Mouse (Mus musculus) CD8-positive naive resting alpha-beta T cell, adult 2 months (primary cell): ENCODE data around the gene Gm10300.
A peak's percentile ranks its signal among the peaks of the same experiment; 100 is the strongest.

Experiments
- DNase-seq, 2 experiments: peaks; one replicate each; pipeline ENCODE4 v3.0.0; 2022; ENCODE audit warnings: low read depth in 2 of 2, low spot score in 2 of 2

Gm10300 gene

DNA sequence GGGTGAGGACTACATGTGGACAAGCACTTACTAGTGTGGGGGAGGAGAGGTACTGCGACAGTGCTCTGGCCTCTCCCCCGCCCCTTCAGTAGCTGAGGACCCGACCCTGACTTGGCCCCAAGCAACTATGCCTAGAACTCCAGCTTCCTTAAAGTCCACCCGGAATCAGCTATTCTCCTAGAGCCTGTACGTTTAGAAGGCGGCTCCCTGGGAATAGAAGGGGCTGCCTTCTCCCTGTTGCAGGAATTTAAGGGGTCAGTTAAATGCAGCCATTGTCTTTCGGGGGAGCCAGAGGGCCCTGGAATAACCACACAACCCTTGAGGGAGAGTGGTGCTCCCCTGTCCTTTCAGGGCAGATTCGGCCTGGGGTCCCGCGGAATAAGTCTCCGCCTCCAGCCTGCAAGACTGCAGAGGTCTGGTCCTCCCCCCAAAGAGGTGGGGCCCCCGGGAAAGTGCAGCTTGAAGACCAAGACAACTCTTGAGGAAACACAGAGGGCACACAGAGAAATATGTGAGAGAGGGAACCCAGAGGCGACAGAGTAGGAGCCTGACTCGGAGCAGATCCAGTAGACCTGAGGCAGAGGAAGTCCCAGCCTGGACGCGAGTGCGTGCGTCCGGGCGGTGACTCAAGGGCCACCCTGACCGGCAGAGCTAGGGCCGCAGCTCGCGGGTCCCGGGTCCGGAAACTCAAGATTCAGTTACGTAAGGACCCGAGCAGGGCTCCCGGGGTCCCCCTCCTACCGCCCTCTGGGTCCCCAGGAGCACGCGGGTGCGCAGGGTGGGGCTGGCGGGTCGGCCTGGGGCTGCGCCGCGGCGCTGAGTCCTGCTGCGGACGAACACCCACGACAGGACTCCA lies at the start of gene Gm10300:
Gm10300 (plus strand) TSS at position 621 of the 856 bp plus-strand sequence.
- peak; percentile 21 to 40 for DNase-seq

DNA sequence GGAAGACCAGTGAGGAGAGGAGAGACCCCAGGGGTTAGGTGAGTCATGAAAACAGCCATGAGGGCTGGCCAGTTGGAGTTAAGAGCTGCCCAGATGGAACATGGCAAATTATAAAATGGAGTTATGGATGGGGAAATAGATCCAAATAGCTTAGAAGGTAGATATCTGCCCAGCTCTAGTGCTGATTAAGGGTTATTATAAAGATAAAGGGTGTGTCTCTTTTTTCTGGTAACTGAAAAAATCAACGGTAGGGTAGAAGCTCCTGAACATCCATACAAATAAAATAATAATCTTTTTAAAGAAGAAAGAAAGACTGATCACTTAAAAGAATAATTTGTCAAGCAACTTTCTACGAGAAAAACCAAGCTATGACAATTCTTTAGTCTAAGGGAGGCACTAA lies 49.2 kb upstream of the Gm10300 start:
- DNase-seq: no peak

DNA sequence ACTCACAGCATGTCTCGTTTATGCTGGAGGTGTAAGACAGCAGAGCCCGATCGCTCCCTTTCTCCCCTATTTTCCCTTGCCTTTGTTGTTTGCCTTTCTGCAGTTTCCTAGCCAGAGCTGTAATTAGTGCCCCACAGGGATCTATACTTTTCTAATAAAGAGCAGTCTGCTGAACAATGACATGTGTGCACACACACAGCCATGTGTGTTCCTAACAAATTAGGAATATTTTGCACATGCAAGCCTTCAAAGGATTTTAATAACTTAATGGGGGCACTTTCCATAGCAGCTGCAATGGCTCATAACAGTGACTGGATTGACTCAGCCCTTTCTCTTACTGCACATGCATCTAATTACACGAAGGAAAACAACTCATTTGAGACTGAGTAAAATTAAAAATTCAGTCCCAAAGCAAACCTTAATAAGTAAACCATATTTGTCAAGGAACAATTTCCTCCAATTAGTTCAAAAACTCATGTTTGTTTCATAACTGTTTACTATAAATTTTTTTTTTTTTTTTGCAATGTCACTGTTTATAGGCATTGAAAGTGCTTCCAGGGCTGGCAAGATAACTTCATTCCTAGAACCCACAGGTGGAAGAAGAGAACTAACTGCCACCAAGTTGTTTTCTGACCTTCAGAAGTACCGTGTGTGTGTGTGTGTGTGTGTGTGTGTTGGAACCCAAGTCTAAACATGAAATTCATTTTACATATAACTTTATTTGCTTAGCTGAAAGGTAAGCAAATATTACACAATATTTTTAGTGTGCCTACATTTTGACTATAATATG lies 48.6 kb upstream of the Gm10300 start:
- DNase-seq: no peak

DNA sequence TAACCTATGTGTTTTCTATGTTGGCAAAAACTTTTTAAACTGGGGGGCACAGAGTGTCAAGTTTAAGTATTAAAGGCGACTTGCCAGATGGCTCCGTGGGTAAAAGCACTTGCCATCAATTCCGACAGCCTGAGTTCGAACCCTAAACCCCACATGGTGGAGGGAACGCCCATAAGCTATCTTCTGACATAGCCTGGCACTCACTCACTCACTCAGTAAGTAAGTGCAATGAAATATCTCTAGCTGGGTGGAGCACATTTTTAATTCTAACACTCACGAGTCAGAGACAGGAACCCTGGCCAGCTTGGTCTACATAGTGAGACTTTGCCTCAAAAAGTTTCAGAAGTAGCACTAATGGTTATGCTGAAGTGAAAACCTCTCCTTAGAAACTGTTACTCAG lies 47.3 kb upstream of the Gm10300 start:
- no peak for DNase-seq

DNA sequence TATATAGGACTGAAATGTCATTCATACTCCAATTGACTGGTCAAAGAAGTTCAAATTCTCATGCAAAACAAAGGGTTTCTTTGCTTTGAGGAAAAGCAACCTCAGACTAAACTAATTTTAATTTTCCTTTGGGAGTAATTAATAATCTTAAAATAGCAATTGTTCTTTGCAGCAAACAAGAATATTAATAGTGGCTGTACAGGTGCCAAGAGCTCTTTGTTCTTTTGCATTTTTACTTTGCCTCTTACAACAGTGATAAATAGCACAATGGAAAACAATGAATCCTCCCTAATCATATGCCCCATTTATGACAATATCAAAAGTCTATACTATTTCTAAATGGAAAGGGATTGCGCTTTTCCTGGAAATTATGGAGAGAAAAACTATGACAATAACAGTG lies 46.7 kb upstream of the Gm10300 start:
- no peak for DNase-seq

DNA sequence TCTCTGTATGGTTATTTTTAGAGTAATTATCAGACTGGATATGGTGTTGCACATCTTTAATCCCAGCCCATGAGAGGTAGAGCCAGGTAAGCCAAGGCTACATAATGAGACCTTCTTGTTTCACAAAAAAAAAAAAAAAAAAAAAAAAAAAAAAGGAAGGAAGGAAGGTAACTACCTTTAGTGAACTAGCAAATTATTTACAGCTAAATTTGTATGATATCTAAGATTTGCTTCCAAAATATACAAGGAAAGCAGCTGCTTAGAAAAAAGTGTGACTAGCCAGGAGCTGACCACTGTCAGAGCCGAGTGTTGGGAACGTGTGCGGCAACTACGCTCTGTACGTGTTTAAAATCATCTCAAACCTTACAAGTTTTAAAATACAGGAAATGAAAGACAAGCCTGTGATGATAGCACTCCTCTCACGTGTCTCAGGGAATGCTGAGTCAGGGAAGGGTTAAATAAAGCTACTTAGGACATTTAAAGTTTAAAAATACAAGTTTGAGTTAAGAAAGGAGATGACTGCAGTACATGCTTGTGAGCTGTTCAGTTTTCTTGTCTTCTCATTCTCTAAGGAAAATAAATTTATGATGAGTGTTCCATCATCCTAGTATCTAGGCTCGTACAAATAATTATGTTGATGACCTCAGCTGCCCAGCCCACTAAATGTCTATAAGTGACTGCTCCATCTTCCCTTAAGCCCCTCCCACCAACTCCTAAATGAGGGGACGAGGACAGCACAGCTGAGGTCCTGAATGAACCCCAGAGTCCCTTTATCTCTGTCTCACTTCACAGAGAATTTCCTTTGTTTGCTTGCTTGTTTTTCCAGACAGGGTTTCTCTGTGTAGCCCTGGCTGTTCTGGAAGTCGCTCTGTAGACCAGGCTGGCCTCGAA lies 44.4 kb upstream of the Gm10300 start:
- no peak for DNase-seq

DNA sequence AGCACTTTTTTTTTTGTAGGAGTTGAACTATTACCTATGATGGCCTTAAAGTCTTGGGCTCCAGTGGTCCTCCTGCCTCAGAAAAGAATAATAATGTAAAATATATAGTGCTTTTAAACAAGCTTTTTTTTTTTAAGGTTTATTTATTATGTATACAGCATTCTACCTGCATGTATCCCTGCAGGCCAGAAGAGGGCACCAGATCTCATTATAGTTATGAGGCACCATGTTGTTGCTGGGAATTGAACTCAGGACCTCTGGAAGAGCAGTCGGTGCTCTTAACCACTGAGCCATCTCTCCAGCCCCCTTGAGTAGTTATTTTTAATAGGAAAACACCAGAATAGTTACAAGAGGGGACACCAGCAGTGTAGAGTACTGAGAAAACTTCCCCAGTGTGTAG lies 41.3 kb upstream of the Gm10300 start:
- peak in 1 of 2 experiments; percentile 34 for DNase-seq

DNA sequence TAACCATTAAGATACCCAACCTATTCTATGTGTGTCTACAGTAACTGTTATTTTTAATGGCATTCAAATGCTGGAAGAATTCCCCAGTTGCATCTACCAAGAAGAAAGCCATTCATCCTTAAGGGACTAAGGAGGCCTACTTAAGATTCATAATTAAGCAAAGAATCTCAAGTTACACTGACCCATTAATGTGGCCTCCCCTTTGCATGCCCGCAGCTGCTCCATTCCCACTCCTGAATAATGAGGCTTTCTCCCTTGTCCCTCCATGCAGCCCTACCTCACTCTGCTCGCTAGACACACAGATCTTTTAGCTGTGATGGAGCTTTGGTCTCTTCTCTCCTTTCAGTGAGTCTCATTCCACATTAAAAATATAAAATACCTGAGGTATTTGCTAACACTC lies 40.3 kb upstream of the Gm10300 start:
- DNase-seq: no peak

DNA sequence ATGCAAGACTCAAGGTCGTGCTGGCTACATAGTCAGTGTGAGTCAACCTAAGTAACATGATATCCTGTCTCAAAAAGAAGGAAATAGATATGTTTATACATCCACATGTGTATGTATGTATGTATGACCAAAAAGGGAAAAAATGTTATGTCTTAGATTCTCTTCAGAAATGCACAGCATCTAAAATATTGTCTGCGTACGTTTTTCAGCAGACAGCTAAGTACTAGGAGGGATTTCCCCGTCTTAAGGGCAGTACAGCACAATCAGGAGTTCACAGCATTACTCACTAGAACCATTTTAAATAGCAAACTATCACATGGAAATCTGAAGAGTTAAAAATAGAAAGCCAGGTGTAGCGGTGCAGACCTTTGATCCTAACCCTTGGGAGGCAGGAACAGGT lies 37.4 kb upstream of the Gm10300 start:
- DNase-seq: no peak

DNA sequence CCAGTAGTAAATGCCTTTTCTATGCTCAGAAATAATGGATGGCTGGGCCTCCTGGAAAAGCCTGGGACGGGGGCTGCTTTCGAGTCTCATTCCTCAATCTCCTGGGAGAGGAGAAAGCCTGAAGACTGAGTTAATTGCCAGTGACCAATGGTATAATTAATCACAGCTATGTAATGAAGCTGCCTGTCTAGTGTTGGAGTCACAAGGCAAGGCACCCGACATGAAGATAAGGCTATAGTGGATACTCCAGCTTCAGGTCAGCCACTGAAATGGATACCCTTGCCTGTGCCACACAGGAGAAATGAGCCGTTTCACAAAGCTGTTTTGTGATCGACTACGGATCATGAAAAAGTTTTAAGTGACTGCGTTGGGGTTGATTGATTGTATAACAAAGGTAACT lies 36.5 kb upstream of the Gm10300 start:
- no peak for DNase-seq

DNA sequence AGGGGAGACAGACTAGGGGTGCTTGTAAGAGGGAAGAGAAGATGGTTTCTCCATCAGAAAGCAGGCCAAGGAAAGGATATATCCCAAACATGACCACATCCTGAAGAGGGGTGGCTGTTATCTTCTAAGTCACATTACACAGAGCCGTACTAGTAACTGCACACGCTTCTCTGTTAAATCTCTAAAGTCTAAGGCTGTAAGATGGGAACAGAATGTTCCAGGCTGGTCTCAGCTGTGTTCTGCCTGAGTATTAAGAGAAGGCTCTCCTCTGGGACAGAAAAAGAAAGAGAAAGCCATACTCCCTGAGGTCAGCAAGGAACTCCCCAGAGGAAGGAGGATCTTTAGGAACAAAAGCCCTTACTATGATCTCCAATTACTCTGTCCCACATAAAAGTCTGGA lies 35.7 kb upstream of the Gm10300 start:
- DNase-seq: no peak

DNA sequence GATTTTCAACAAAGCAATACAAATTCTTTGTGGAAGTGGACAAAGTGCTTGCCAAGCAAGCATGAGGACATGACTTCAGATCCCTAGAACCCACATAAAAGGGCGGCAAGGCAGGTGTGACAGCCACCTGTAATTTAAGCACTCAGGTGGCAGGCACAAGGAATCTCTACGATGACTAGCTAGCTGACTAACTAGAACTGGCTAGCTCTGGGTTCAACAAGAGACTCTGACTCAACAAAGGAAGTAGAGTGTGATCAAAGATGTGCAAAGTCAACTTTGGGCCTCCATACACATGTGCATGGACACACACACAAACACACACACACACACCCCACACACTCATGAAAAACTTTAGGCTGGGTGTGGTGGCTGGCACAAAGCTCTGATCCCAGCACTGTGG lies 35.0 kb upstream of the Gm10300 start:
- peak in 1 of 2 experiments; percentile 19 for DNase-seq

DNA sequence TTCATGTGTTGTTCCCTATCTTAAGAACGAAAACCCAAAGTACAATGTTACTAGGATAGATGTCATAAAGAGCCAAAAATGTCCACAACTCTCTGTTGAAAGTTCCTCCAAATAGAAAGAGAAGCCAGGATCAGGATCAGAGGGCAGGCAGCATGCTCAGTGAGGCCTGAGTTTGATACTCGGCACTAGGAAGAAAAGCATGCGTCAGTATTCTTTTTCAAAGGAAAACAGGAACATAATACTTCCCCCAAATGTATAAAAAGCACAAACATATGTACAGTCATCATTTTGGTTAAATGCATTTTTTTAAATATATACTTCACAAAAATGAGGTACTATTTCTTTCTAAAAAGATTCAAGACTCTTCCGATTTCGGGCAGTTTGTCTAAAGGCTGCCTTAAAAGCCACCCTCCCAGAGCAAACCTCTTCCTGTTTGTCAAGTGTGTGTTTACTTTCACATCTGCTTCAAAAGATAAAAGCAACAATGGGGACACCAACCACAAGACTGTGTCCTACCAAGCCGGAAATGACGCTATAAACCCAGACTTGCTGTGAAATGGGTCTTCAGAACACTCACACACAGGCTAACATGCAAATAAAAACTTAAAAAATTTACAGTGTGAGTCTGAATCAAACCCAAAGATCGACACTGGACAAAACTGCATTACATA lies 34.4 kb upstream of the Gm10300 start:
- DNase-seq: peak; percentile 71 to 78

DNA sequence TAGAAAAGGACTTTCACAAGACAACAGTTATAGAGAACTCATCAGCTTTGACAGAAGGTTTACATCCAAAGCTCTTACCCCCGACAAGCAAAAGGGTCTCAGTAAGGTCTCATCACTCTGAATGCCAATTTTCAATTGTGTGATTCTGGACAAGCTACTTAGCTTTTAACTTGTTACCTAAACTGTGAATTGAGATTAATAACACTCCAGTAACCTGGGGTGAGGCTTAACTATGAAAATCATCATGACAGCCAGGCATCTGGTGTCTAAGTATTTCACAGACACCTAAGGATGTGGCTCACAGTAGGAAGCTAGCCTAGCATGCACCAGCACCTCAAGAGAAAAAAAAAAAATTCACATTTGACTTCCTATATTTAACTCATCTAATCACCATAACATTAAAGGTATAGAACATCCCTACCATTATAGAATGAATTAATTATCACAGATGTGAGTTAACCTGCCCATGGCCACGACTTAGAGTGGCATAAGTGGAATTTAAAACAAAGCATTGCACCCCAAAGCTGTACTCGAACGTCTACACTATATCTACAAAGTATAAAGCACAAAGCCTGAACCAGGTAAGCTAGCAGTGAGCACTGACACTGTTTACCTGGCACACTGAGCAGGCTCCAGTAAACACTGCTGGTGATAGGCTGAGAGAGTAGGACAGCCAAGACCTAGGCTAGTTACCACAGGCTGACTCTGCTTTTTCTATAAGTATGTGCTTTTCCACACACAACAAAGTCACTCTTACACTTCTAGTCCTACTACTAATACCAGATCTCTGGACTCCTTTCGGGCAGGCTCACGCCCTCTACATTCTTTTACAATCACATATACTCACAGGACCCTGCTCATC lies 32.8 kb upstream of the Gm10300 start:
- DNase-seq: no peak

DNA sequence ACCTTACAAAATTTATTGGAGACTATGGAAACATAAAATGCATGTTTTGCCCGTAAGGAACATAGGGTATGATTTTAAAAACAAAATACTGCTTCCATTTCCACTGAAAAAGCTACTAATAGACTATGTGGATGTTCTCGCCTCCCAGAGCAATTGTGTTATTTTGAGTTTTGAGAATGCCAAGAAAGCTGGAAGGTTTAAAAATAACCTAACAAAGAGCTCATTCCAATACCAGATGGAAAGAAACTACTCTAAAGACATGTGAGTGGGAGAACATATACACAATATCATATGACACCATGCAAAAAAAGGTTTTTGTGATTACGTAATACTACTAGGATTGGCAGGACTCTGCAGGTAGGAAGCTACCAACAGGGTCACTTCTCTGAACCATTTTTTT lies 30.8 kb upstream of the Gm10300 start:
- no peak for DNase-seq

DNA sequence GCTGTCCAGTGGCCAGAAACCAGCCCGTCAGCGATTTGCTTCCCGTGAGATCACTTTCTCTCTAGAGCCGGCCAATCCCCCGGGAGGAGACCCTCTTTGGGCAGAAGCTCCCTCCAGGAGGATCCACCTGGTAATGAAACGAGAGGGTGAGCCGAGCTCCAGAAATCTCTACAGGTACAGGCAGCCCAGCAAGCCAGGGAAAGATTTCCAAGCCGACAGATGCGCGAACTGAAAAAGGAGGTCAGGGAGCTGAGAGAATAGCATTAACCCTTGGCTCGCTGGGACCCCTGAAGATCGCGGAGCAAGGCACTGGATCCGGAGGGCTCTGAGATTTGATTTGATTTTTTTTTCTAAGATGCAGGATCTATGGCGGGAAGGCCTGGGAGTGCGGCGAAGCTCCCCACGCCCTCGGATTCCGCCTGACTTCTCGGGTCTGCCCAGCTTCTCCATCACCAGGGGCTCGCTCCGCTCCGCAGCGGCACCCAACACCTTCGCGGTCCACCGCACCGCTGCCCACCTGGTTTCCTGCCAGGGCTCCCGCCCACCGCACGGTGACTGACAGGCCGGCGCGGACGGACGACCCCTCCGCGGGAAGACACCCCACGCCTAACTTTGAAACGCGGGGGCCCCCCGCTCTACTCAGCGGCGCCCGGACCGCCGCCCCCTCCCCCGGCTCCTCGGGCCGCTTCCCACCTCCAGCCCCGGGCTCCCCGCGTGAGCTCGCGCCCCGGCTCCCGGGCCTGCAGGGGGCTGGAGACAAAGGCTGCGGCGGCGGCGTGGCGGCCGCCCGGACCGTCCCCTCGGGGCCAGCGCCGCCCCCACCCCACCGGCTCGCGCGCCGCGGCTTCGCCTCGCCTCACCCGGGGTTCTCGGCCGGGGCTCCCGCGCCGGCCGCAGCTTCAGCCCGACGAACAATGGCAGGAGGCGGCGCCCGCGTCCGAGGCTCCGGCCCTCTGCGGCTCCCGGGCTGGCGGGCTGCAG lies 26.2 kb upstream of the Gm10300 start:
- DNase-seq: peak; percentile 26 to 32

DNA sequence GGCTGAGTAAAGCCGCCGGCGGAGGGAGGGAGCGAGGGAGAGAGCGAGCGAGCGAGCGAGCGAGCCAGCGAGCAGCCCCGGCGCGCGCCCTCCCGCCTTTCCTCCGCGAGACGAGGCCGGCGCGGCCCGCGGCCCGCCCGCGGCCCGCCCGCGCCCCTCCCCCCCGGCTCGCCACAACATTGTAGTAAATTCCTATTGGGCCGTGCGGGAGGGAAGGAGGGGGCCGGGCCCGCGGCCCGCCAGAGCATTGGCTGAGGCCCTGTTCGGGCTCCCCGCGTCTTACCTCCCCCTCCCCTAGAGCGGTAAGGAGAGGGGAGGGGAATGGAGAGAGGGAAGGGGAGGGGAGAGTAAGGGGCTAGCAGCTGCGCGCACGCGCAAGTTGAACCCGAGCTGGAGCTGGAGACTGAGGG lies 25.5 kb upstream of the Gm10300 start:
- DNase-seq: peak; percentile 53 to 64

DNA sequence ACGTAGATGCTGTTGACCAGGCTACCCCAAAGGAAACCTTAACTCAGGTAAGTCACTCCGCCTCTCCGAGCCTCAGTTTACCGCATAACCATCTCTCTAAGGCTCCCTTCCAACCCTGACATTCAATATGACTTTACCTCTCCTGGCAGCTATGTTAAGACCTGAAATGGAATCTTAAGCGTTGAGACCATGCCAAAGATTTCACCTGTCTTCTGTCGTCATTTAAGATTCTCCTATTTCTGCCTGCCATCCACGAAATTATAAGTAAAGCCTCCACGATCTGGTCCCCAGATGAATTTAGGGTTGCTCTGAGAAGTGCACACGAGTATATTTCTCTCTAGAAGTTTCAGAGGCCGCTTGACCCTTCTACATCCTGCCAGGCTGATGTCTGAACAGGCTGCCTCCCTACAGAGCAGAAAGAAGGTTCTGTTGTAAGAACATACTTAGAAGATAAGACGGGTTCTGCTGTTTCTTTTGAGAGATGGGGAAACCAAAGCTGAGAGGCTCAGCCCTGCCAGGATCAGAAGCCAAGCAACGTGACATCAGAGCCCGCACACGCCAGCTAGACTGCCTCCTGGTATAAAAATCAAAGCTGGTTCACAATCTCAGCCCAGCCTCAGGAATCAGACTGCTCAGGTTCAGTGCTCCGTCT lies 24.8 kb upstream of the Gm10300 start:
- DNase-seq: peak in 1 of 2 experiments; percentile 16
